Mouse (Mus musculus): Measurements from ENCODE around the gene Nrarp.
A peak's percentile ranks its signal among the peaks of the same experiment; 100 is the strongest.

GRCm38 (mm10) chr2:25228431-25228889, 47.9 kb downstream of the Nrarp start:
- TF ChIP-seq CTCF (IDR thresholded peaks at IDR 0.05; ENCODE audit: low read depth) (peak; percentile 86), EP300 (IDR thresholded peaks at IDR 0.05; ENCODE audit: low read depth) (peak; percentile 75)
